Mouse (Mus musculus) heart, embryonic 12.5 days (tissue): Measurements from ENCODE around the gene App. TPM values are rescaled to one million over a fixed set of nuclear protein-coding genes. Genes with fewer than 3 reads are reported as not detected.

Experiments used
- ATAC-seq: fragments of 200-750 bp; cut with Nextera tagmentation; 2 replicates; pipeline ENCODE4 v1.8.0; 2017; ENCODE audit warnings: moderate TSS enrichment, moderate library complexity; ENCODE audit not compliant: insufficient number of reproducible peaks, low FRiP score
- H3K27ac ChIP-seq: fragments of 300-500 bp; sonication (generic); 2 replicates; pipeline ENCODE4 v1.5.1; 2016; ENCODE audit warnings: mild to moderate bottlenecking, moderate library complexity; ENCODE audit not compliant: poor library complexity, severe bottlenecking
- H3K27me3 ChIP-seq: fragments of 300-500 bp; sonication (generic); replicated peaks from 2 replicates; pipeline ENCODE4 v1.6.1; 2016; ENCODE audit warnings: mild to moderate bottlenecking, moderate library complexity
- H3K36me3 ChIP-seq: fragments of 300-500 bp; sonication (generic); 2 replicates; pipeline ENCODE4 v1.6.1; 2016; ENCODE audit warnings: mild to moderate bottlenecking, moderate library complexity
- H3K4me1 ChIP-seq: fragments of 300-500 bp; sonication (generic); replicated peaks from 2 replicates; pipeline ENCODE4 v1.6.1; 2016; ENCODE audit warnings: mild to moderate bottlenecking
- H3K4me2 ChIP-seq: fragments of 300-500 bp; sonication (generic); 2 replicates; pipeline ENCODE4 v1.6.1; 2016; ENCODE audit warnings: mild to moderate bottlenecking, moderate library complexity
- H3K4me3 ChIP-seq: fragments of 300-500 bp; sonication (generic); 2 replicates; pipeline ENCODE4 v1.5.1; 2016; ENCODE audit warnings: mild to moderate bottlenecking
- H3K9ac ChIP-seq: fragments of 300-500 bp; sonication (generic); 2 replicates; pipeline ENCODE4 v1.6.1; 2016; ENCODE audit warnings: mild to moderate bottlenecking, moderate library complexity
- H3K9me3 ChIP-seq: fragments of 300-500 bp; sonication (generic); replicated peaks from 2 replicates; pipeline ENCODE4 v1.6.1; 2016; ENCODE audit warnings: mild to moderate bottlenecking, moderate library complexity
- whole genome bisulfite sequencing: fragments of 180-500 bp; shearing (Covaris S2); methylation state at CpG from one replicate; pipeline ENCODE4 v1.1.7; 2016; 5-methylcytosine and 5-hydroxymethylcytosine counted together
- polyA plus RNA-seq: library from polyadenylated mRNA; unstranded; fragments of >200 nt; fragmentation: Nextera tagmentation; extraction: Ambion mirVana; gene quantifications from 2 replicates; pipeline ENCODE4 v1.2.1, GENCODE M21; 2016

The App gene
- polyA plus RNA-seq, 1 experiment from 2014 or later = 202 TPM

DNA sequence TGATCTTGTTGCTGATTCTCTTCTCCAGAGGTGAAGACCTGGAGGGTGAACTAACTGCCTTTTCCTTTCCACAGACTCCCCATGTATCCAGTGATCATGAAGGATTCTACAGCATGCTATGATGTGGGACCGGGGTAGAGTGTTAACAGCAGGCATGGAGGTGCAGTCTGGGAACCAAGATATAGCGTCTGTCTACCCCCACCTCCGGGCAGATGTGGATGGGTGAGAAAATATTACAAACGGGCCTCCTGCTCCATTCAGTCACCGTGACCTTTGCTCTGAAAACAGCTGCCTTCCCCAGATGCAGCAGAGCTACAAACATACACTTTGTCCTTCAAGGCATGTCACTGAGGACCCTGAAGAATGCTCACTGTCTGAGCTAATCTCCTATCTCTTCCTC, 195.0 kb downstream of the App start:
- Histone ChIP-seq H3K36me3 (peaks cover 32% of the 10 kb centered on the region), H3K9me3 (no peaks in the 10 kb centered on the region), H3K27ac (no peak overlapping the region), H3K9ac (no peak overlapping the region), H3K4me3 (no peak overlapping the region), H3K27me3 (no peaks in the 10 kb centered on the region), H3K4me2 (no peak overlapping the region), H3K4me1 (peaks cover 14% of the 10 kb centered on the region)
- ATAC-seq = no peak
- WGBS = 47% methylated on average over 5 of the region's 5 CpGs

DNA sequence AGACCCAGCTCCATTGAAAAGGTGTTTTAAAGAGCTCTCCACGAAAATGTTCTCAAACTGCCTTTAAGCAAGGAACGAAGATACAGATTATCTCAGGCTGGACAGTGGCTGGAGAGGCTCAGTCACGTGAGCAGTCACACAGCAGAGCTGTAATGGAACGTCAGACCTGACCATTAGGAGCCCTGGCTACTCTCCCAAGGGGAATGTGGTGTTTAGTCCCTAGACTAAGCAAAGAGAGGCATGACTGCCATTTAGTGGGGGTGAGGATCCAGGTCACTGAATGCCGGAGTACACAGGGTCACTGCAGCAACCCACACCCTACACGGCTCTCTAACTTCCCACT, 199.4 kb downstream of the App start:
- Histone ChIP-seq H3K9ac (no peak overlapping the region), H3K27me3 (no peaks in the 10 kb centered on the region), H3K4me2 (no peak overlapping the region), H3K4me3 (no peak overlapping the region), H3K4me1 (peaks cover 29% of the 10 kb centered on the region), H3K27ac (peak overlapping the region; percentile 71), H3K9me3 (no peaks in the 10 kb centered on the region), H3K36me3 (peaks cover 43% of the 10 kb centered on the region)
- WGBS = 55% methylated on average over 6 of the region's 6 CpGs
- 0 out of 2 replicates have a peak, but pooled peaks have one; percentile 51 for ATAC-seq

DNA sequence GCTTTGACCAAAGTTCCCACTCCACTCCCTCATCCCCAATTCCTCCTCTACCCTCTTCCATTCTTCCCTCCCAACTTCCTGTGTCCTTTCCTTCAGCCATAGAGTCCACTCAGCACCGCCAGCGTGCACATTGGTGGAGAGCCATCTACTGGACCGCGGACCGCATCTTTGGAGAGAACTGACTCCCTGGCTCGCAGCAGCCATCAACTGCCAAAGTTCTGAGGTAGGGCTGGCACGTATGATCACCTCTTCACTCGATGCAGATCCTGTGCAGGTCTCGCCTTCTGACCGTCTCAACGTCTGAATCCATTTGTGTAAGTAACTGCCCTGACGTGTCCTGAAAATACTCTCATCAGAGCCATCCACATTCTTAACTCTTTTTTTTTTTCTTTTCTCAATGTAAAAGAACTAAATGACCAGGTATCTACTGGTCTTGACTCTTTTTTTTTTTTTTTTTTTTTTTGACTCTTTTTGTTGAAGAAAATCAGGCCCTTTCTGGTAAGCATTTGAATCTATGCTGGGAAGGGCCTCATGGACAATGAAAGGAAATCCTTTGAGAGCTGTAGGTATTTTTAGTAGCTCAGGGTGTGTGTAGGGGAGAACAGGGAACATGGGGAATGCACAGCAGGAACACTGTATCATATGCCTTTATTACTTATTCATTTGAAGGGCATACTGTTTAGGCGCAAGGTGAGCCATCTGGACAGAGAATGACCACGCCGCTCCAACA, 200.0 kb downstream of the App start:
- Histone ChIP-seq H3K27me3 (no peaks in the 10 kb centered on the region), H3K4me3 (no peak overlapping the region), H3K4me2 (no peak overlapping the region), H3K9me3 (no peaks in the 10 kb centered on the region), H3K27ac (peak overlapping the region; percentile 71), H3K9ac (no peak overlapping the region), H3K36me3 (peaks cover 46% of the 10 kb centered on the region), H3K4me1 (peaks cover 27% of the 10 kb centered on the region)
- WGBS = 85% methylated on average over 15 of the region's 15 CpGs
- 0 out of 2 replicates have a peak, but pooled peaks have one; percentile 59 for ATAC-seq

DNA sequence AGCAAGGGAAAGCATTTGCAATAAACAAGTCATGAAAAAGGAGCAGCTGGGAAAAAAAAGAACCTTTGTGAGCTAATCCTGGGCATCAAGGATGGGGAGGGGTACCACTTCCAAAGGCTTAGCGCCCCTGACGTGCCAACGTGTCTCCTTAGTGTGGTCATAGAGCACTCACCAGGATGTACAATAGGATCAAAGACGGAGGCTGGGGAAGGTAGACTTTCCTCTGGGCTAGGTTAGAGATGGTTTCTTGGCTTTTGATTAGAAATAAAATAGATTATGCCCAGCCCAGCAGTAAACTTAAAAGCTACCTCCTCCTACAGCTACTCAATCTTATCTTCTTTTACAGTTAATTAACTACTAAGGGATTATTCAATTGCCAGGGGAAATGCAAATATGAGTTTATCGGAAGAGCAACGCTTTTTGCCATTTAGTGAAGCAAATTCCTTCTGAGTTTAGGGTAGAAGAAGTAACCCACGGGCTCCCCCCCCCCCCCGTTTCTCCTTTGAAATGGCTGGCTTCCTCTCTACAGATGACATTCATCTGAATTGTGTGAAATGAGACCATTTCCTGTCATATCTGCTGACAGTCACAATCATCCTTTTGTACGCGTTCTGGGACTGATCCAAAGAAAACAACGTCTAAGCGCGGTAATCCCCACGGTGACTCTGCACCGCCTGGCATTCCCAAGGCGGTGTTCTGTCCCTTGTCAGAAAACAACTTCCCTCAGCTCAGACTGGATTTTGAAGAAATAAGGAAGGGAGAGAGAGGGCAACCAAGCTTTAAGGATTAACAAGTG, 201.8 kb downstream of the App start:
- peak; percentile 77; the same call in 1 of the 2 replicates for ATAC-seq
- Histone ChIP-seq H3K27me3 (no peaks in the 10 kb centered on the region), H3K27ac (peak overlapping the region; percentile 58), H3K4me2 (peak overlapping the region; percentile 14), H3K36me3 (peaks cover 33% of the 10 kb centered on the region), H3K9me3 (no peaks in the 10 kb centered on the region), H3K4me1 (peaks cover 24% of the 10 kb centered on the region), H3K9ac (no peak overlapping the region), H3K4me3 (no peak overlapping the region)
- WGBS = 47% methylated on average over 16 of the region's 16 CpGs

DNA sequence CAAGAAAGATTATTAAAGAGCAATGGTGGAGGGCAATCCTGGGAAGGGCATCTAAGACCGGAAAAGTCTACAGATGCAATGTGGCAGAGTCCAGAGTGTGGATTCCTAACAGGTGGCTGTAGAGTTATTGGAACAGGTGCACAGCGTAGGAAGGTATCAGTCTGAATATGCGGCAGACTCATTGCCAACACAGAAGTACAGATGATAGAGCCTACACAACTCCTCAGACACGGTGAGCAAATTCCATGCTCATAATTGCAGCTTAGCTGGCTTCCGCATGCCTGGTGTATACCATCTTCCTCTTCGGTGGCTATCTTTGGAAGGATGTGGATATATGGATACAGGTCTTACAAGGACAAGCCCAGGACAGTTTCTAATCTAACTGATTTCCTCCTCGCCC, 204.5 kb downstream of the App start:
- 84% methylated on average over 7 of the region's 7 CpGs for WGBS
- Histone ChIP-seq H3K36me3 (peaks cover 40% of the 10 kb centered on the region), H3K27ac (no peak overlapping the region), H3K4me2 (no peak overlapping the region), H3K4me3 (no peak overlapping the region), H3K9me3 (no peaks in the 10 kb centered on the region), H3K4me1 (peaks cover 17% of the 10 kb centered on the region), H3K27me3 (no peaks in the 10 kb centered on the region), H3K9ac (no peak overlapping the region)
- no peak for ATAC-seq

DNA sequence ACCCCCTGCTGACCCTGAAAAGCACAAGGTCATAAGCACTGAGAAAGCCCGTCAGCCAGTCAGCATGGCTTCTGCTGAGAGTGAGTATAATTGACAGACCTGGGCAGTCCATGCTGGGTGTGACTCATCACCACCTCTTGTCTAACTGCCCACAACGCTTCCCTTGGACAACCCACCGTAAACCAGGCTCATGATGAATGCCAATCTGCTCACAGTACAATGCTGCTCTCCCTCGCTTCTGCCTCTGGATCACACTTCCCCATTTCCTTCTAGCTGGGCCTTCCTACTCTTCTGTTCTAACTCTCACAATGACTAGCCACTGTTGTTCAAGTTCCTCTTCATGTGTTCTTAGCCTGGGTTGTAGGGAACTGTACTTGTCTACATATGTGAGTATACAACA, 206.6 kb downstream of the App start:
- Histone ChIP-seq H3K36me3 (peaks cover 51% of the 10 kb centered on the region), H3K4me2 (no peak overlapping the region), H3K9me3 (no peaks in the 10 kb centered on the region), H3K4me1 (0 out of 2 replicates have a peak, but pooled peaks cover 5% of the 10 kb centered on the region), H3K27ac (no peak overlapping the region), H3K9ac (no peak overlapping the region), H3K4me3 (no peak overlapping the region), H3K27me3 (no peaks in the 10 kb centered on the region)
- no peak for ATAC-seq
- WGBS = 64% methylated on average over 4 of the region's 4 CpGs

DNA sequence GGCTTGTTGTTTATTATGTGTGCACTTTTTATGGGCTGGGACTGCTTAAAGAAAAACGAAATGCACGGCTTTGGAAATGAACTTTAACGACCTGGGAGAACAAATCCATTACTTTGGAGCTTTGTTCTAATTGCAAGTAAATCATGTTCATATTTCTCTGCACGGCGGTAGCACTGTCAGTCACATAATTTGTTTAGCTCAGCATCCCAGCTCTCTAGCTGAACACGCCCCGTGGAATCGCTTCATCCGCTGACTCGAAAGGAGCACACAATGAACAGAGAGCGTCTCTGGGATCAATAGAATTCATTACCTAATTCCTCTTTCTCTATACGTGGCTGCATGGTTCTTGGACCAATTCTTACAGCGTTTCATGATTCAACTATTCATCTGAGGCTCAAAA, 207.5 kb downstream of the App start:
- no peak for ATAC-seq
- H3K4me1 ChIP-seq = 0 out of 2 replicates have a peak, but pooled peaks cover under 1% of the 10 kb centered on the region
- H3K36me3 ChIP-seq = peaks cover 57% of the 10 kb centered on the region
- no peaks in the 10 kb centered on the region for H3K27me3 ChIP-seq
- H3K27ac ChIP-seq = no peak overlapping the region
- no peak overlapping the region for H3K4me2 ChIP-seq
- no peak overlapping the region for H3K9ac ChIP-seq
- 89% methylated on average over 13 of the region's 13 CpGs for WGBS
- no peaks in the 10 kb centered on the region for H3K9me3 ChIP-seq
- H3K4me3 ChIP-seq = no peak overlapping the region

DNA sequence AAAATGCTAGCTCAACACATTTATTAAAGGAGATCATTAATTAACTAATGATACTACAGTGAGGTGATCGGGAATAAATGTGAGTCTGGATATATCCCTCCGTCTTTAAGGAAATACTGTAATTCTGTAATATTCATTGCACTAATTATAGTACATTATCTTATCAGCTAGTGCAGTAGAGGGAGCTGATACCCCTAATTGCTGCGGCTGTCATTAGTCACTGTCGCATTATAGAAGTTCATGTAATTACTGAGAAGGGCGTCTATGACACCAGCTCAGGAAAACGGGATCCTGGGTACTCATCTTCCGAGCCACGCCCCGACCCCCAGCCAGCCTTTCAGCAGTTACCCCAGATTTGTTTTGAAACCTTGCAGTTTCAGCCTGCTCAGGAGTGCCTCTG, 209.6 kb downstream of the App start:
- no peak overlapping the region for H3K9ac ChIP-seq
- no peak for ATAC-seq
- H3K4me3 ChIP-seq = no peak overlapping the region
- WGBS = 66% methylated on average over 9 of the region's 9 CpGs
- H3K27ac ChIP-seq = no peak overlapping the region
- peaks cover 68% of the 10 kb centered on the region for H3K36me3 ChIP-seq
- no peaks in the 10 kb centered on the region for H3K4me1 ChIP-seq
- no peaks in the 10 kb centered on the region for H3K9me3 ChIP-seq
- no peaks in the 10 kb centered on the region for H3K27me3 ChIP-seq
- no peak overlapping the region for H3K4me2 ChIP-seq

DNA sequence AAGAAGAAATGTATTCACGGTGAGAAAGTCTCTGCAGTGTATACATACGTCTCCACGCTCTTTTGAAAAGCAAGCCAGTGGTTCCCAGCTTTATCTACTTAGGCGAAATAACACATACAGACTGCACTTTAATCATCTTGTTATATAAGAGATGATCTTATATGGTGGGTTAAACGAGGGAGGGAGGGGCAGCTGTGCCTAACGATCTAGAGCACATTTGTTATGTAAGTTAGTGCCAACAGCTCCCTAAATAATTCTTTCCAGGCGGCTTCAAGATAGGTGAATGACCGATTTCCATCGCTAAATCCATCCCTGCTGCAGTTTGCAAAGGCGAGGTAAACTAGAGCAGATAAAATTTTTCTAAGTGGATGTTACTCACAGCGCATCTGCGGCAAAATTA, 210.0 kb downstream of the App start:
- Histone ChIP-seq H3K4me2 (no peak overlapping the region), H3K9me3 (no peaks in the 10 kb centered on the region), H3K27ac (no peak overlapping the region), H3K9ac (no peak overlapping the region), H3K36me3 (peaks cover 66% of the 10 kb centered on the region), H3K4me1 (no peaks in the 10 kb centered on the region), H3K27me3 (no peaks in the 10 kb centered on the region), H3K4me3 (no peak overlapping the region)
- 87% methylated on average over 12 of the region's 12 CpGs for WGBS
- no peak for ATAC-seq

DNA sequence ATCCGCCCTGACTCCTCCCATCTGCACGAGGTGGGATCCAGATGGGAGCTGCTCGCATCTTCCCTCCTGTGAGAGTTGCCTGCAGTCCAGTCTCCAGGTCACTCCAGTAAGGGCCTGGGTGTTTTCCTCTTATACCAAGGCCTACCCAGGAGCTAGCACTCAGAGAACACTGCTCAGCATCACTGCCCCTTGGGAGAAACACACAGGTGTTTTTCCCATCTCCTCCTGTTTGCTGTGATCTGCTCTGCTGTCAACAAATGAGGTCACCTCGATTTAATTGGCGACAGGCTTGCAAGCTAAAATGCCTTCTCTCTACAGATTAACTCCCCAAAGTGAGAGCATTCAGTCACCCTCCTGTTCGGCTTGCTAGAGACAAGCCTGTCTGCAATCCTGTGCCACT, 216.3 kb downstream of the App start:
- peaks cover 9% of the 10 kb centered on the region for H3K4me1 ChIP-seq
- H3K27me3 ChIP-seq = no peaks in the 10 kb centered on the region
- H3K36me3 ChIP-seq = peaks cover 67% of the 10 kb centered on the region
- no peak overlapping the region for H3K4me2 ChIP-seq
- no peaks in the 10 kb centered on the region for H3K9me3 ChIP-seq
- WGBS = 61% methylated on average over 6 of the region's 6 CpGs
- H3K9ac ChIP-seq = no peak overlapping the region
- H3K27ac ChIP-seq = no peak overlapping the region
- no peak for ATAC-seq
- no peak overlapping the region for H3K4me3 ChIP-seq

DNA sequence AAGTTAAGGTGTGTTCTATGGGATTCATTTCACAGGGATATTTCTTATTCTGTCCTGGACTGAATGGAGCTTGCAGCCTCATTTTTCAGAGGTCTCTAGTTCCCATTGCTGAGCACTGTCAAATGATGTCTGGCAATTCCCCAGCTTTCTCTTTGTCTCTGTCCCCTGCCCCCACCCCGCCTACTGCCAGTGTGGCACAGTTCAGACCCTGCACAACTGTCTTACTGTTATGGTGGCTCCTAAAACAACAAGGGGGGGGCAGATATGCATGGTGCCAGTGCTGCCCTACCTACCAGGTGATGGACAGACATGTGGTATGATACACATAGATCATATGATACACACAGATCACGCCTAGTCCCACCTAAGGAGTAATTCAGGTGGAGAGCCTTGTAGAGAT, 216.9 kb downstream of the App start:
- WGBS = 77% methylated on average over 2 of the region's 2 CpGs
- Histone ChIP-seq H3K4me1 (peaks cover 9% of the 10 kb centered on the region), H3K9ac (0 out of 2 replicates have a peak overlapping the region, but pooled peaks have one; percentile 20), H3K36me3 (peaks cover 67% of the 10 kb centered on the region), H3K27me3 (no peaks in the 10 kb centered on the region), H3K4me2 (no peak overlapping the region), H3K27ac (no peak overlapping the region), H3K4me3 (no peak overlapping the region), H3K9me3 (no peaks in the 10 kb centered on the region)
- no peak for ATAC-seq
